Mouse (Mus musculus) stomach, embryonic 15.5 days (tissue): Measurements from ENCODE around the gene Trpm5. TPM values are rescaled to one million over a fixed set of nuclear protein-coding genes. Genes with fewer than 3 reads are reported as not detected.

Experiments
- ATAC-seq: fragments of 200-750 bp; cut with Nextera tagmentation; 2 replicates; pipeline ENCODE4 v1.8.0; 2017; ENCODE audit warnings: low read depth, moderate number of reproducible peaks, moderate TSS enrichment; ENCODE audit not compliant: insufficient read depth, low FRiP score
- H3K27ac ChIP-seq: fragments of 300-500 bp; sonication (generic); 2 replicates; pipeline ENCODE4 v1.5.1; 2015; ENCODE audit warnings: mild to moderate bottlenecking, inconsistent platforms
- H3K27me3 ChIP-seq: fragments of 300-500 bp; sonication (generic); replicated peaks from 2 replicates; pipeline ENCODE4 v1.6.1; 2015; ENCODE audit warnings: inconsistent platforms
- H3K36me3 ChIP-seq: fragments of 300-500 bp; sonication (generic); 2 replicates; pipeline ENCODE4 v1.6.1; 2015; ENCODE audit warnings: inconsistent platforms
- H3K4me1 ChIP-seq: fragments of 300-500 bp; sonication (generic); 2 replicates; pipeline ENCODE4 v1.6.1; 2015; ENCODE audit warnings: inconsistent platforms
- H3K4me2 ChIP-seq: fragments of 300-500 bp; sonication (generic); 2 replicates; pipeline ENCODE4 v1.6.1; 2015; ENCODE audit warnings: mild to moderate bottlenecking, inconsistent platforms
- H3K4me3 ChIP-seq: fragments of 300-500 bp; sonication (generic); replicated peaks from 2 replicates; pipeline ENCODE4 v1.5.1; 2015; ENCODE audit warnings: inconsistent platforms
- H3K9ac ChIP-seq: fragments of 300-500 bp; sonication (generic); 2 replicates; pipeline ENCODE4 v1.6.1; 2015; ENCODE audit warnings: inconsistent platforms
- H3K9me3 ChIP-seq: fragments of 300-500 bp; sonication (generic); 2 replicates; pipeline ENCODE4 v1.6.1; 2016; ENCODE audit warnings: inconsistent platforms
- WGBS: fragments of 180-500 bp; shearing (Covaris S2); methylation state at CpG from one replicate; pipeline ENCODE4 v1.1.7; 2015; 5-methylcytosine and 5-hydroxymethylcytosine counted together
- polyA plus RNA-seq: library from polyadenylated mRNA; unstranded; fragments of >200 nt; fragmentation: Nextera tagmentation; extraction: Ambion mirVana; gene quantifications from 2 replicates; pipeline ENCODE4 v1.2.1, GENCODE M21; 2015

The Trpm5 gene
- polyA plus RNA-seq: 14.1 and 16.0 TPM in 2 replicates

- Histone ChIP-seq H3K4me2 (no peak within 1 kb of the TSS), H3K27me3 (no peaks in the 10 kb centered on the region), H3K9me3 (no peaks in the 10 kb centered on the region), H3K4me3 (no peak within 1 kb of the TSS), H3K27ac (no peak within 1 kb of the TSS), H3K36me3 (no peaks in the 10 kb centered on the region), H3K4me1 (no peaks in the 10 kb centered on the region), H3K9ac (no peak within 1 kb of the TSS)
- 40% methylated on average over 10 of the region's 10 CpGs for WGBS
- ATAC-seq: peak; percentile 24
Measured at GRCm38 (mm10) chr7:143094592-143095553, at the start of gene Trpm5. Gene Trpm5 (minus strand): TSS chr7:143094642.

- WGBS: 70% methylated on average over 2 of the region's 2 CpGs
- Histone ChIP-seq H3K27me3 (no peaks in the 10 kb centered on the region), H3K4me2 (no peak overlapping the region), H3K27ac (peak overlapping the region; percentile 24; the same call in 1 of the 2 replicates), H3K36me3 (no peaks in the 10 kb centered on the region), H3K4me3 (no peak overlapping the region), H3K4me1 (0 out of 2 replicates have a peak, but pooled peaks cover 6% of the 10 kb centered on the region), H3K9me3 (no peaks in the 10 kb centered on the region), H3K9ac (no peak overlapping the region)
- peak; percentile 51; the same call in 1 of the 2 replicates for ATAC-seq
Measured at GRCm38 (mm10) chr7:143142680-143143079, 48.2 kb upstream of the Trpm5 start.

GRCm38 (mm10) chr7:143139932-143140331 lies 45.5 kb upstream of the Trpm5 start:
- H3K4me1 ChIP-seq: no peaks in the 10 kb centered on the region
- no peaks in the 10 kb centered on the region for H3K9me3 ChIP-seq
- no peak overlapping the region for H3K27ac ChIP-seq
- H3K36me3 ChIP-seq: no peaks in the 10 kb centered on the region
- ATAC-seq: no peak
- H3K4me2 ChIP-seq: no peak overlapping the region
- H3K27me3 ChIP-seq: no peaks in the 10 kb centered on the region
- H3K4me3 ChIP-seq: no peak overlapping the region
- H3K9ac ChIP-seq: no peak overlapping the region
- WGBS: 77% methylated on average over 4 of the region's 4 CpGs

- no peaks in the 10 kb centered on the region for H3K36me3 ChIP-seq
- H3K27me3 ChIP-seq: no peaks in the 10 kb centered on the region
- H3K27ac ChIP-seq: no peak overlapping the region
- no peaks in the 10 kb centered on the region for H3K4me1 ChIP-seq
- H3K9ac ChIP-seq: no peak overlapping the region
- WGBS: 39% methylated on average over 1 of the region's 1 CpGs
- H3K9me3 ChIP-seq: no peaks in the 10 kb centered on the region
- no peak for ATAC-seq
- H3K4me2 ChIP-seq: no peak overlapping the region
- H3K4me3 ChIP-seq: no peak overlapping the region
Measured at GRCm38 (mm10) chr7:143138789-143139188, 44.3 kb upstream of the Trpm5 start.

- ATAC-seq: 0 out of 2 replicates have a peak, but pooled peaks have one; percentile 5
- H3K9ac ChIP-seq: no peak overlapping the region
- WGBS: 53% methylated on average over 5 of the region's 5 CpGs
Measured at GRCm38 (mm10) chr7:143136561-143136960, 42.1 kb upstream of the Trpm5 start.

GRCm38 (mm10) chr7:143136125-143136524 lies 41.7 kb upstream of the Trpm5 start:
- Histone ChIP-seq H3K27me3 (no peaks in the 10 kb centered on the region), H3K36me3 (no peaks in the 10 kb centered on the region), H3K4me3 (no peak overlapping the region), H3K27ac (no peak overlapping the region), H3K9me3 (no peaks in the 10 kb centered on the region), H3K4me2 (no peak overlapping the region), H3K9ac (no peak overlapping the region), H3K4me1 (no peaks in the 10 kb centered on the region)
- no peak for ATAC-seq
- 50% methylated on average over 2 of the region's 2 CpGs for WGBS

More at GRCm38 (mm10) chr7:143136561-143136960, 42.1 kb upstream of the Trpm5 start:
- Histone ChIP-seq H3K36me3 (no peaks in the 10 kb centered on the region), H3K9me3 (no peaks in the 10 kb centered on the region), H3K4me3 (no peak overlapping the region), H3K27ac (no peak overlapping the region), H3K27me3 (no peaks in the 10 kb centered on the region), H3K4me2 (no peak overlapping the region), H3K4me1 (no peaks in the 10 kb centered on the region)

- no peak overlapping the region for H3K4me3 ChIP-seq
- no peaks in the 10 kb centered on the region for H3K9me3 ChIP-seq
- H3K27me3 ChIP-seq: no peaks in the 10 kb centered on the region
- WGBS: 75% methylated on average over 5 of the region's 5 CpGs
- no peaks in the 10 kb centered on the region for H3K4me1 ChIP-seq
- H3K27ac ChIP-seq: no peak overlapping the region
- no peaks in the 10 kb centered on the region for H3K36me3 ChIP-seq
- no peak overlapping the region for H3K4me2 ChIP-seq
- no peak overlapping the region for H3K9ac ChIP-seq
- no peak for ATAC-seq
Measured at GRCm38 (mm10) chr7:143132815-143133214, 38.4 kb upstream of the Trpm5 start.

GRCm38 (mm10) chr7:143124902-143125301 lies 30.5 kb upstream of the Trpm5 start:
- 54% methylated on average over 3 of the region's 3 CpGs for WGBS
- no peaks in the 10 kb centered on the region for H3K36me3 ChIP-seq
- no peak overlapping the region for H3K4me3 ChIP-seq
- H3K4me2 ChIP-seq: no peak overlapping the region; the same call in 1 of the 2 replicates
- peaks cover 32% of the 10 kb centered on the region for H3K4me1 ChIP-seq
- H3K9ac ChIP-seq: no peak overlapping the region
- no peaks in the 10 kb centered on the region for H3K27me3 ChIP-seq
- ATAC-seq: no peak
- H3K9me3 ChIP-seq: no peaks in the 10 kb centered on the region
- peak overlapping the region; percentile 53; the same call in 1 of the 2 replicates for H3K27ac ChIP-seq

GRCm38 (mm10) chr7:143123876-143124669 lies 29.6 kb upstream of the Trpm5 start:
- peak; percentile 78 for ATAC-seq
- peak overlapping the region; percentile 53 for H3K27ac ChIP-seq
- H3K9me3 ChIP-seq: no peaks in the 10 kb centered on the region
- H3K27me3 ChIP-seq: no peaks in the 10 kb centered on the region
- WGBS: 8% methylated on average over 6 of the region's 6 CpGs
- no peaks in the 10 kb centered on the region for H3K36me3 ChIP-seq
- H3K4me1 ChIP-seq: peaks cover 38% of the 10 kb centered on the region
- no peak overlapping the region for H3K9ac ChIP-seq
- no peak overlapping the region; the same call in 1 of the 2 replicates for H3K4me2 ChIP-seq
- no peak overlapping the region for H3K4me3 ChIP-seq

- Histone ChIP-seq H3K4me3 (no peak overlapping the region), H3K9me3 (no peaks in the 10 kb centered on the region), H3K27me3 (no peaks in the 10 kb centered on the region), H3K27ac (peak overlapping the region; percentile 44), H3K4me1 (peaks cover 38% of the 10 kb centered on the region), H3K9ac (no peak overlapping the region), H3K4me2 (no peak overlapping the region), H3K36me3 (no peaks in the 10 kb centered on the region)
- ATAC-seq: peak; percentile 58
- 48% methylated on average over 5 of the region's 5 CpGs for WGBS
Measured at GRCm38 (mm10) chr7:143122191-143122590, 27.7 kb upstream of the Trpm5 start.

GRCm38 (mm10) chr7:143119826-143120225 lies 25.4 kb upstream of the Trpm5 start:
- Histone ChIP-seq H3K9me3 (no peaks in the 10 kb centered on the region), H3K4me3 (no peak overlapping the region), H3K4me2 (no peak overlapping the region), H3K27ac (peak overlapping the region; percentile 33), H3K4me1 (peaks cover 32% of the 10 kb centered on the region), H3K9ac (no peak overlapping the region), H3K36me3 (no peaks in the 10 kb centered on the region), H3K27me3 (no peaks in the 10 kb centered on the region)
- 69% methylated on average over 3 of the region's 3 CpGs for WGBS
- ATAC-seq: no peak
